Mouse (Mus musculus) myocyte (in vitro differentiated cells): ENCODE data around the gene Dnajc13.

Experiments
- MYOD1 ChIP-seq, 3 experiments: IDR thresholded peaks; one replicate each; pipeline ENCODE4 v1.6.1; 2011; ENCODE audit warnings: control low read depth in 2 of 3, low read depth in 2 of 3, mild to moderate bottlenecking in 2 of 3, moderate library complexity in 1 of 3; ENCODE audit not compliant: insufficient read length in 2 of 3, control insufficient read depth in 1 of 3
- MYOG ChIP-seq, 3 experiments: IDR thresholded peaks; one replicate each; pipeline ENCODE4 v1.6.1; 2011; ENCODE audit warnings: control low read depth in 2 of 3, low read depth in 2 of 3, mild to moderate bottlenecking in 2 of 3; ENCODE audit not compliant: insufficient read length in 2 of 3, control insufficient read depth in 1 of 3, insufficient read depth in 1 of 3
- POLR2A ChIP-seq: IDR thresholded peaks from one replicate; pipeline ENCODE4 v1.6.1; 2011; ENCODE audit warnings: low read depth, mild to moderate bottlenecking, control low read depth, moderate library complexity; ENCODE audit not compliant: insufficient read length
- USF1 ChIP-seq: IDR thresholded peaks from one replicate; pipeline ENCODE4 v1.6.1; 2011; ENCODE audit warnings: low read depth, mild to moderate bottlenecking, control low read depth, moderate library complexity

GRCm38 (mm10) chr9:104251111-104251510 is 11.6 kb downstream of the Dnajc13 start:
- TF ChIP-seq USF1 (no peak), MYOG (IDR thresholded peaks at IDR 0.05; ENCODE audit: control insufficient read depth in 1 of 3, insufficient read depth in 1 of 3, insufficient read length in 2 of 3, low read depth in 2 of 3) (no peak), MYOD1 (IDR thresholded peaks at IDR 0.05; ENCODE audit: control insufficient read depth in 1 of 3, insufficient read length in 2 of 3, low read depth in 2 of 3) (no peak), POLR2A (no peak)
